Mouse (Mus musculus): Measurements from ENCODE around the gene Ssbp2.

Gene Ssbp2

GRCm38 (mm10) chr13:91725130-91725529 is 265.0 kb downstream of the Ssbp2 start:
- DNase-seq (ENCODE audit: low spot score in 2 of 2) = no peak

- DNase-seq (ENCODE audit: low spot score in 2 of 2) = no peak
Observed at GRCm38 (mm10) chr13:91727899-91728298, 267.8 kb downstream of the Ssbp2 start.

GRCm38 (mm10) chr13:91737191-91737590 is 277.1 kb downstream of the Ssbp2 start:
- DNase-seq (ENCODE audit: low spot score in 2 of 2) = no peak

- DNase-seq (ENCODE audit: low spot score in 2 of 2) = no peak
Observed at GRCm38 (mm10) chr13:91740851-91741250, 280.8 kb downstream of the Ssbp2 start.

- DNase-seq (ENCODE audit: low spot score in 2 of 2) = peak in 1 of 2 experiments; percentile 27
Observed at GRCm38 (mm10) chr13:91741280-91742047, 281.4 kb downstream of the Ssbp2 start, which contains the start of gene Acot12. Acot12 (plus strand) TSS chr13:91741512.

GRCm38 (mm10) chr13:91743180-91743579 is 283.1 kb downstream of the Ssbp2 start:
- DNase-seq (ENCODE audit: low spot score in 2 of 2) = no peak

GRCm38 (mm10) chr13:91746470-91746869 is 286.4 kb downstream of the Ssbp2 start:
- DNase-seq (ENCODE audit: low spot score in 2 of 2) = no peak

- DNase-seq (ENCODE audit: low spot score in 2 of 2) = no peak
Observed at GRCm38 (mm10) chr13:91748401-91748800, 288.3 kb downstream of the Ssbp2 start.

GRCm38 (mm10) chr13:91749981-91750380 is 289.9 kb downstream of the Ssbp2 start:
- no peak for DNase-seq (ENCODE audit: low spot score in 2 of 2)

Data from right cerebral cortex, postnatal 36 days (tissue).